Mouse (Mus musculus) right cerebral cortex, postnatal 10 days (tissue): Measurements from ENCODE around the gene Deaf1.

ENCODE experiments used
- DNase-seq, 2 experiments: peaks; one replicate each; pipeline ENCODE4 v3.0.0; 2021; ENCODE audit warnings: low spot score in 2 of 2

Gene Deaf1

GRCm38 (mm10) chr7:141327469-141328372 is at the start of gene Deaf1, which contains the start of gene Tmem80:
Gene Deaf1 (minus strand): TSS chr7:141327690.
Gene Tmem80 (plus strand): TSS chr7:141327739.
- peak; percentile 99 to 100 for DNase-seq

GRCm38 (mm10) chr7:141374399-141374798 is 46.9 kb upstream of the Deaf1 start:
- DNase-seq, result no peak

GRCm38 (mm10) chr7:141373611-141374010 is 46.1 kb upstream of the Deaf1 start:
- no peak for DNase-seq

- no peak for DNase-seq
Observed at GRCm38 (mm10) chr7:141371942-141372595, 44.6 kb upstream of the Deaf1 start.

GRCm38 (mm10) chr7:141369918-141370317 is 42.4 kb upstream of the Deaf1 start:
- DNase-seq, result no peak

- no peak for DNase-seq
Observed at GRCm38 (mm10) chr7:141367358-141367757, 39.9 kb upstream of the Deaf1 start.

- no peak for DNase-seq
Observed at GRCm38 (mm10) chr7:141365049-141365445, 37.6 kb upstream of the Deaf1 start.

GRCm38 (mm10) chr7:141364349-141365048 is 37.0 kb upstream of the Deaf1 start:
- no peak for DNase-seq

- no peak for DNase-seq
Observed at GRCm38 (mm10) chr7:141363752-141364125, 36.2 kb upstream of the Deaf1 start.

GRCm38 (mm10) chr7:141363106-141363751 is 35.7 kb upstream of the Deaf1 start:
- DNase-seq, result peak; percentile 72 to 83

GRCm38 (mm10) chr7:141361510-141361909 is 34.0 kb upstream of the Deaf1 start:
- no peak for DNase-seq

GRCm38 (mm10) chr7:141356971-141357370 is 29.5 kb upstream of the Deaf1 start:
- DNase-seq, result no peak

- DNase-seq, result peak; percentile 49
Observed at GRCm38 (mm10) chr7:141355626-141356326, 28.3 kb upstream of the Deaf1 start.

- DNase-seq, result peak; percentile 42 to 58
Observed at GRCm38 (mm10) chr7:141355051-141355450, 27.6 kb upstream of the Deaf1 start.

GRCm38 (mm10) chr7:141351061-141351460 is 23.6 kb upstream of the Deaf1 start:
- no peak for DNase-seq

GRCm38 (mm10) chr7:141344787-141345186 is 17.3 kb upstream of the Deaf1 start:
- DNase-seq, result no peak

GRCm38 (mm10) chr7:141343696-141344095 is 16.2 kb upstream of the Deaf1 start:
- DNase-seq, result no peak

- DNase-seq, result no peak
Observed at GRCm38 (mm10) chr7:141343230-141343629, 15.7 kb upstream of the Deaf1 start.

- DNase-seq, result no peak
Observed at GRCm38 (mm10) chr7:141341689-141342226, 14.3 kb upstream of the Deaf1 start.

- no peak for DNase-seq
Observed at GRCm38 (mm10) chr7:141340476-141340875, 13.0 kb upstream of the Deaf1 start.

GRCm38 (mm10) chr7:141340023-141340422 is 12.5 kb upstream of the Deaf1 start:
- DNase-seq, result no peak
